Mouse (Mus musculus) skeletal muscle tissue, adult 2 months (tissue): Measurements from ENCODE around the gene Sh3d19.

Source experiments
- DNase-seq: peaks from one replicate; pipeline ENCODE4 v3.0.0-alpha.2; 2012; ENCODE audit warnings: low read depth, low spot score

Gene Sh3d19

DNA sequence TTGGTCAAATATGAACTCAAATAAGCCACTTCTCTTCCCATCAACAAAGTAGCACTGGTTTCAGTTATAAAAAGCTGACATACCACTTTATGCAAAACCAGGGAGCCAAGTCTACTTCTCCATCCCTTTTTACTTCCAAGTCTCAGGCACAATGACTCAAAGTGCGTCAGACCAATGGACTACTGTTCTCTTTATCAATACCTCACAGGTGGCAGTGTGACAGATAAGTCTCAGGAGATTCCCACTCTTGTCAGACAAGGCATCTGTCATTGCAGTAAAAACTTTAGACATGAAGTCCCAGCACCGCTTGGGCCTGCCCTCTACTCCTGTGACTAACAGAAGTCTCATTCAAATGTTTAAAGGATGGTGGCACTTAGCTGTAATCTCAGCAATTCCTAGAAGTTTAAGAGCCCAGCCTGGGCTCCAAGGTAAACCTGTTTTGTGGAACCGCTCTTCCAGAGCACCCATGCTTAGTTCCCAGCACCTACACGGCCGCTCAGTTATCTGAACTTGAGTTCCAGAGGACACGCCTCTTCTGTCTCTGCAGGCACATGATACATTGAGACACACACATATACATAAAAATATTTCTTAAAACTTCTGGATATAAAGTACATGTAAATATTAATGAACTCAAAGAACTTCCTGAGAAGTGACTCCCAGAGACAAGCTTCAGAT lies 165.1 kb downstream of the Sh3d19 start:
- DNase-seq = no peak

DNA sequence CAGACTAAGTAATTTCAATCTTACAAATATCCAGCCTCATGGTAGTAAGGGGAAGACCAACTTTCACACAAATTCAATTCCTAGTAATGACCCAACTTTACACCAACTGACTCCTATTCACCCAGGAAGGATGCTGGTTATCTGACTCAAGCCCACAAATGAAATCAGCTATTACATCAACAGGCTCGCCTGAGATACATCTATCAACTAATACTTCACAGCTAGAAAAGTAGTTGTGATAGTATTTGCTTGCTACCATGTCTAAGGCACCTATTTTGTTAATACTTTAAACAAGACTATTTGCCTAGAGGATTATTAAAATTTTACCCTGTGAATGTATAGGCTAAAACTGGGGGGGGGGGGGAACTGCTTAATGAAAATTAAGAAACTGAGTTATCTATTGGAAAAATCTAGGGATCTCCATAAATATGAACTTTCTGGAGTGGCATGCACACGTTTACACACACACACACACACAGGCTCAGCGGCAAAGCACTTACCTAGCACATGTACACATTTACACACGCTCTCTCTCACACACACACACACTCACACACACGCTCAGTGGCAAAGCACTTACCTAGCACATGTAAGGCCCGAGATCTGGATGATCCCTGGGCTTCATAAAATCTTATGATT lies 166.1 kb downstream of the Sh3d19 start:
- no peak for DNase-seq

- DNase-seq = no peak
Observed at GRCm38 (mm10) chr3:86139660-86140059, 168.8 kb downstream of the Sh3d19 start.

DNA sequence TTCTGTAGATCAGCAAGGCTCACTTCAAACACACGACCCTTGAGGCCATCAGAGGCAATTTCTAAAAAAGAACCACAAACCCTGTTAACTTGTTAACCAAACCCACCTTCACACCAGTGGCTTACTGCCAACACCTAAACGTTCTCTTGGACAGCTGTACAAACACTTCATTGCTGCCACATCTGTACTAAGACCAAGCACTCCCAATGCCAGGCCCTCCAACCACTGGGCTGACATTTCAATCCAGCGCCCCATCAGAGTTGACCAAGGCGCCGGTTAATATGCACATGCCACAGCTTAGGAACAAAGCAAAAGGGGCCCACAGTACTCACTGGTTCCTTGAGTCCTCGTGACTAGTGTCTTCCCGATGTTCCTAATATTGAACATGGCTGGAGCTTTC lies 170.5 kb downstream of the Sh3d19 start:
- no peak for DNase-seq

DNA sequence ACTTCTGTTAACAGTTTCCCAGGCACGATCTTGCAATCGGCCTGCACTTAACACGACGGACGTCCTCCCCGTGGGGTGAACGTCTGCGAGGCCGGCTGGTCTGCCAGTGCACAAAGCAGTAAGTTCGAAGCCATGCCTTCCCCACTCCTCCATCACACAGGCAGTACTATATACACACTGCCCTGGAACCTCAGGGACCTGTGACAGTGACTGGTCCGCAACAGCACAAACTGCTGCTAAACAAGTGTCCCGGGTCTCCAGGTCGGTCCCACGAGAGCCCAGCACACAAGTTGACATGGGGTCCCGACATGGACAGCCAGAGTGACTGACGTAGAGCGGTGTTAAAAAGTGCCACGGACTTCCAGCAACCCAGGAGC lies 171.0 kb downstream of the Sh3d19 start:
- peak; percentile 13 for DNase-seq

DNA sequence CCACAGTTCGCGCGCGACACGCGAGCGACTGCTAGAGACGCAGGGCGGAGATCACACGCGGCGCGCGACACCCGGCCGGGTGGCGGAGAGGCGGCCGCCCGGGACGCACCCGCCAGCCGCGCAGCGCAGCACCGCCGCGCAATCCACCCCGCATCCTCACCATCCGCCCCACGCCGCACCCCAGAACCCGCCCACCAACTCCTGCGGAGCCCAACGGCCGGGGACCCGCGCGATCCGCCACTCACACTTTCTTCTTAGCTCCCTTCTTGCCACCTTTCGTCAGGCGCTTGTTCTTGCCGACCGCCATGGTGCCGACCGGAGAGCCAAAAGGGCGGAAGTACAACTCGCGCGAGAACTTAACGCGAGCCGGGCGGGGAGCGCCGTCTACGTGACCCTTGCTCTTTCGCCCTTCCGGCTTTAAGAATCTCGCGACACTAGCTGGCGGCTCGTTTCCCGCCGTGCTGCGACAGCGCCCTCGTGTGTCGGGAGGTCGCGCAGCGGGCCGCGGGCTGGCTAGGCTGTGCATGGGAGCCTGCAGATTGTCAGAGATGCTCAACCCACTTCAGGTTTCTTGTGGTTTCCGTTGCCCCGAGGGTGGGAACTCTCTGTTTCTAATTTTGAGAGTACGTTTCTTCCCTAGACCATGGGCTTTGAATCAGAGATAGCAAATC lies 171.5 kb downstream of the Sh3d19 start, which contains the start of gene Rps3a1:
TSS of gene Rps3a1 (minus strand) at position 440 of the 671 bp plus-strand sequence.
- DNase-seq = peak; percentile 98

DNA sequence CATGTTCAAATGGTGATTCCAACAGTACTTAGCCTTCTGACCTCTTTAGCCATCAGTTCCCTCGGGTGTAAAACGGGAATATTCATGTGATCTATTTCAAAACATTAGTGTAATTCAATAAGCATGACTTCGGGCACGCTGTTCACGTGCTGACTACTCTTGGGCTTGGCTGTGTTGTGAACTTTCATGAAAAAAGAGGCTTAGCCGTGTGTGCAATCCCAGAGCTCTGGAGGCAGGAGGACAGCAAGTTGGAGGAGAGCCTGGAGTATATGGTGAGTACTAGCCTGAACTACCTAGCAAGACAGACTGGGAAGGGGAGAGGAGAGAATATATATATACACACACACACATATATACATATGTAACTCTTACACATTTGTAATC lies 172.0 kb downstream of the Sh3d19 start:
- peak; percentile 34 for DNase-seq

DNA sequence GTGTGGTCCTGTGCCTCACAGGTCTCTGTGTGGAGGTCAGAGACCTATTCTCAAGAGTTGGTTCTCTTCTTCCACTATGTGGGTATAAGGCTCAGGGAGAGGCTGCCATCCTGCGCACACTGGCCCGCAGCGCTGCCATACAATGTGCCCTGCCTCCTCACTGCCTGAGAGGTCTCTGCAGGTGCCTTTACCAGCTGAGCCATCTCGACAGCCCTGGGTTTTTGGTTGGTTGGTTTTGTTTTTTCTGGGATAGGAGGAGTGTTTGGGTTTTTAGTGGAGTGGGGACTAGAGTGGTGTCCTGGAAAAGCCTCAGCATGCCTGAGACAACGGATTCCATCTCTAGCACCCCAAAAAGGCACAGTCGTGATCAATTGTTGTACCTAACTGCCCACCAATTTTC lies 172.4 kb downstream of the Sh3d19 start:
- no peak for DNase-seq

- no peak for DNase-seq
Observed at GRCm38 (mm10) chr3:86149063-86149462, 178.2 kb downstream of the Sh3d19 start.

DNA sequence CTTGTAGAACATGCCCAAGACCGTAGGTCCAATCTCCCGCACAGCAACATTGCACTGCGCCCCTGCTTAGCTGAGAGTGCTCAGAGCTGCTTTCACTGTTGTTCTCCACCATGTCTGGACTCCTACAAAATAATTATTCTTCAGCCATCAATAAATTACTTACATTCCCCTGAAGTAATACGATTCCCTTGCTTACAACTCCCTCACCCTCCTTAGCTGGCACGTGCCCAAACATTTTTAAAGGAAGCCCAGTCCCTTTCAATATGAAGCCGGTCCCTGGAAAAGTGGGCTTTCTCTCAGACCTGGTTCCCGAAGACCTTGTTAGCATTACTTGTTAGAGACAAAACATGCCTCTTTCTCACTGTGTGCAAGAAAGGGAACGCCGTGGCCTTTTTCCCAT lies 178.6 kb downstream of the Sh3d19 start:
- no peak for DNase-seq

- no peak for DNase-seq
Observed at GRCm38 (mm10) chr3:86168841-86169425, 198.0 kb downstream of the Sh3d19 start.

DNA sequence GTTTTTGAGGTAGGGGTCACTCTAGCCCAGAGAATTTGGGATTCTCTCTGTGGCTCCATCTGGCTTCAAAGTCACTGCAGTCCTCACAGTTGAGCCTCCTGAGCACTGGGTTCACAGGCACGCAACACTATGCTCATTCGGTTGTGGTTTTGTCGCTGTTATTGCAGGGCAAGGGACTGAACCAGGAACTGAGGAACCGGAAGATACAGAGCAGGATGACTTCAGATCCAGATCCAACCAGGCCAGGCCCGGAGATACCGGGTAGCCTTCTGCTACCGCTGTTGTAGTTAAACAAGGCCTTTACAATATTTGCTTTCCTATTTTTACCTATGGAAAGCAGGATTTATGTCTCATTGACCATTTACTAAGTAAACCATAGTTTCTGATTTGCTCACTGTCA lies 208.8 kb downstream of the Sh3d19 start:
- no peak for DNase-seq
